Mouse (Mus musculus): Measurements from ENCODE around the gene Eaf2. TPM values are rescaled to one million over a fixed set of nuclear protein-coding genes. Genes with fewer than 3 reads are reported as not detected.

Eaf2 gene
- polyA plus RNA-seq, 1 experiment from 2014 or later = 0.86 TPM

- ATAC-seq (ENCODE audit: low FRiP score) (no peak), DNase-seq (ENCODE audit: low spot score, missing footprints) (no peak)
- Histone ChIP-seq H3K4me3 (ENCODE audit: low read depth, low read length) (no peak overlapping the region), H3K9me3 (ENCODE audit: control insufficient read depth, low read length) (no peaks in the 10 kb centered on the region), H3K27ac (ENCODE audit: low read depth, low read length) (no peak overlapping the region), H3K27me3 (ENCODE audit: control insufficient read depth, insufficient read depth, low read length) (no peaks in the 10 kb centered on the region), H3K4me1 (ENCODE audit: control insufficient read depth, insufficient read depth, low read length) (no peaks in the 10 kb centered on the region), H3K36me3 (ENCODE audit: control insufficient read depth, insufficient read depth, low read length) (no peaks in the 10 kb centered on the region), H3K4me2 (no peak overlapping the region), H3K9ac (ENCODE audit: low read length) (no peak overlapping the region)
- 90% methylated on average over 2 of the region's 2 CpGs for WGBS
Observed at GRCm38 (mm10) chr16:36794976-36795375, 79.8 kb downstream of the Eaf2 start.

- Histone ChIP-seq H3K9ac (ENCODE audit: low read length) (no peak overlapping the region), H3K27ac (ENCODE audit: low read depth, low read length) (no peak overlapping the region), H3K4me1 (ENCODE audit: control insufficient read depth, insufficient read depth, low read length) (no peaks in the 10 kb centered on the region), H3K36me3 (ENCODE audit: control insufficient read depth, insufficient read depth, low read length) (no peaks in the 10 kb centered on the region), H3K4me3 (ENCODE audit: low read depth, low read length) (no peak overlapping the region), H3K4me2 (no peak overlapping the region), H3K27me3 (ENCODE audit: control insufficient read depth, insufficient read depth, low read length) (no peaks in the 10 kb centered on the region), H3K9me3 (ENCODE audit: control insufficient read depth, low read length) (no peaks in the 10 kb centered on the region)
- DNase-seq (ENCODE audit: low spot score, missing footprints) (no peak), ATAC-seq (ENCODE audit: low FRiP score) (no peak)
- 89% methylated on average over 4 of the region's 4 CpGs for WGBS
Observed at GRCm38 (mm10) chr16:36790166-36790565, 84.6 kb downstream of the Eaf2 start.

GRCm38 (mm10) chr16:36786466-36786865 lies 88.3 kb downstream of the Eaf2 start:
- WGBS = 91% methylated on average over 7 of the region's 7 CpGs
- Histone ChIP-seq H3K4me2 (no peak overlapping the region), H3K4me1 (ENCODE audit: control insufficient read depth, insufficient read depth, low read length) (no peaks in the 10 kb centered on the region), H3K9me3 (ENCODE audit: control insufficient read depth, low read length) (no peaks in the 10 kb centered on the region), H3K27ac (ENCODE audit: low read depth, low read length) (no peak overlapping the region), H3K36me3 (ENCODE audit: control insufficient read depth, insufficient read depth, low read length) (no peaks in the 10 kb centered on the region), H3K9ac (ENCODE audit: low read length) (no peak overlapping the region), H3K27me3 (ENCODE audit: control insufficient read depth, insufficient read depth, low read length) (no peaks in the 10 kb centered on the region), H3K4me3 (ENCODE audit: low read depth, low read length) (no peak overlapping the region)
- DNase-seq (ENCODE audit: low spot score, missing footprints) (no peak), ATAC-seq (ENCODE audit: low FRiP score) (no peak)

- Histone ChIP-seq H3K4me1 (ENCODE audit: control insufficient read depth, insufficient read depth, low read length) (no peaks in the 10 kb centered on the region), H3K27me3 (ENCODE audit: control insufficient read depth, insufficient read depth, low read length) (no peaks in the 10 kb centered on the region), H3K9ac (ENCODE audit: low read length) (no peak within 1 kb of the TSS), H3K4me3 (ENCODE audit: low read depth, low read length) (no peak within 1 kb of the TSS), H3K4me2 (no peak within 1 kb of the TSS), H3K27ac (ENCODE audit: low read depth, low read length) (no peak within 1 kb of the TSS), H3K9me3 (ENCODE audit: control insufficient read depth, low read length) (no peaks in the 10 kb centered on the region), H3K36me3 (ENCODE audit: control insufficient read depth, insufficient read depth, low read length) (no peaks in the 10 kb centered on the region)
- 80% methylated on average over 10 of the region's 10 CpGs for WGBS
- ATAC-seq (ENCODE audit: low FRiP score) (no peak), DNase-seq (ENCODE audit: low spot score, missing footprints) (no peak)
Observed at GRCm38 (mm10) chr16:36784594-36785313, 90.0 kb downstream of the Eaf2 start, which contains the start of gene Slc15a2. TSS of gene Slc15a2 (minus strand) at chr16:36784962.

- H3K9me3 ChIP-seq (ENCODE audit: control insufficient read depth, low read length) = no peaks in the 10 kb centered on the region
- 97% methylated on average over 2 of the region's 2 CpGs for WGBS
- no peak overlapping the region for H3K4me3 ChIP-seq (ENCODE audit: low read depth, low read length)
- no peaks in the 10 kb centered on the region for H3K36me3 ChIP-seq (ENCODE audit: control insufficient read depth, insufficient read depth, low read length)
- ATAC-seq (ENCODE audit: low FRiP score) = no peak
- no peak overlapping the region for H3K4me2 ChIP-seq
- H3K4me1 ChIP-seq (ENCODE audit: control insufficient read depth, insufficient read depth, low read length) = no peaks in the 10 kb centered on the region
- H3K9ac ChIP-seq (ENCODE audit: low read length) = no peak overlapping the region
- no peak overlapping the region for H3K27ac ChIP-seq (ENCODE audit: low read depth, low read length)
- no peaks in the 10 kb centered on the region for H3K27me3 ChIP-seq (ENCODE audit: control insufficient read depth, insufficient read depth, low read length)
- DNase-seq (ENCODE audit: low spot score, missing footprints) = no peak
Observed at GRCm38 (mm10) chr16:36784146-36784545, 90.7 kb downstream of the Eaf2 start.

- Histone ChIP-seq H3K9me3 (ENCODE audit: control insufficient read depth, low read length) (no peaks in the 10 kb centered on the region), H3K36me3 (ENCODE audit: control insufficient read depth, insufficient read depth, low read length) (no peaks in the 10 kb centered on the region), H3K27ac (ENCODE audit: low read depth, low read length) (no peak overlapping the region), H3K27me3 (ENCODE audit: control insufficient read depth, insufficient read depth, low read length) (no peaks in the 10 kb centered on the region), H3K9ac (ENCODE audit: low read length) (no peak overlapping the region), H3K4me1 (ENCODE audit: control insufficient read depth, insufficient read depth, low read length) (no peaks in the 10 kb centered on the region), H3K4me3 (ENCODE audit: low read depth, low read length) (no peak overlapping the region), H3K4me2 (no peak overlapping the region)
- DNase-seq (ENCODE audit: low spot score, missing footprints) (no peak), ATAC-seq (ENCODE audit: low FRiP score) (no peak)
- 77% methylated on average over 6 of the region's 6 CpGs for WGBS
Observed at GRCm38 (mm10) chr16:36775658-36776057, 99.1 kb downstream of the Eaf2 start.

GRCm38 (mm10) chr16:36772996-36773395 lies 101.8 kb downstream of the Eaf2 start:
- H3K27me3 ChIP-seq (ENCODE audit: control insufficient read depth, insufficient read depth, low read length) = no peaks in the 10 kb centered on the region
- no peaks in the 10 kb centered on the region for H3K4me1 ChIP-seq (ENCODE audit: control insufficient read depth, insufficient read depth, low read length)
- WGBS = 90% methylated on average over 5 of the region's 5 CpGs
- no peaks in the 10 kb centered on the region for H3K9me3 ChIP-seq (ENCODE audit: control insufficient read depth, low read length)
- no peak overlapping the region for H3K4me3 ChIP-seq (ENCODE audit: low read depth, low read length)
- H3K36me3 ChIP-seq (ENCODE audit: control insufficient read depth, insufficient read depth, low read length) = no peaks in the 10 kb centered on the region
- H3K27ac ChIP-seq (ENCODE audit: low read depth, low read length) = no peak overlapping the region
- ATAC-seq (ENCODE audit: low FRiP score) = no peak
- DNase-seq (ENCODE audit: low spot score, missing footprints) = no peak
- no peak overlapping the region for H3K4me2 ChIP-seq
- H3K9ac ChIP-seq (ENCODE audit: low read length) = no peak overlapping the region

GRCm38 (mm10) chr16:36771703-36772102 lies 103.1 kb downstream of the Eaf2 start:
- WGBS = 91% methylated on average over 3 of the region's 3 CpGs

GRCm38 (mm10) chr16:36771244-36771643 lies 103.6 kb downstream of the Eaf2 start:
- Histone ChIP-seq H3K4me2 (no peak overlapping the region), H3K27me3 (ENCODE audit: control insufficient read depth, insufficient read depth, low read length) (no peaks in the 10 kb centered on the region), H3K9me3 (ENCODE audit: control insufficient read depth, low read length) (no peaks in the 10 kb centered on the region), H3K9ac (ENCODE audit: low read length) (no peak overlapping the region), H3K4me3 (ENCODE audit: low read depth, low read length) (no peak overlapping the region), H3K36me3 (ENCODE audit: control insufficient read depth, insufficient read depth, low read length) (no peaks in the 10 kb centered on the region), H3K27ac (ENCODE audit: low read depth, low read length) (no peak overlapping the region), H3K4me1 (ENCODE audit: control insufficient read depth, insufficient read depth, low read length) (no peaks in the 10 kb centered on the region)
- DNase-seq (ENCODE audit: low spot score, missing footprints) = no peak
- ATAC-seq (ENCODE audit: low FRiP score) = no peak
- WGBS = 49% methylated on average over 2 of the region's 2 CpGs

More at GRCm38 (mm10) chr16:36771703-36772102, 103.1 kb downstream of the Eaf2 start:
- Histone ChIP-seq H3K27ac (ENCODE audit: low read depth, low read length) (no peak overlapping the region), H3K27me3 (ENCODE audit: control insufficient read depth, insufficient read depth, low read length) (no peaks in the 10 kb centered on the region), H3K4me2 (no peak overlapping the region), H3K4me3 (ENCODE audit: low read depth, low read length) (no peak overlapping the region), H3K9ac (ENCODE audit: low read length) (no peak overlapping the region), H3K9me3 (ENCODE audit: control insufficient read depth, low read length) (no peaks in the 10 kb centered on the region), H3K4me1 (ENCODE audit: control insufficient read depth, insufficient read depth, low read length) (no peaks in the 10 kb centered on the region), H3K36me3 (ENCODE audit: control insufficient read depth, insufficient read depth, low read length) (no peaks in the 10 kb centered on the region)
- ATAC-seq (ENCODE audit: low FRiP score) (no peak), DNase-seq (ENCODE audit: low spot score, missing footprints) (no peak)
